Mouse (Mus musculus) retina, postnatal 7 days (tissue): ENCODE measurements around the gene C2cd6.
A peak's percentile ranks its signal among the peaks of the same experiment; 100 is the strongest.

Experiments
- DNase-seq: peaks from one replicate; pipeline ENCODE4 v3.0.0-alpha.2; 2012; ENCODE audit warnings: low read depth, low spot score

Gene C2cd6

DNA sequence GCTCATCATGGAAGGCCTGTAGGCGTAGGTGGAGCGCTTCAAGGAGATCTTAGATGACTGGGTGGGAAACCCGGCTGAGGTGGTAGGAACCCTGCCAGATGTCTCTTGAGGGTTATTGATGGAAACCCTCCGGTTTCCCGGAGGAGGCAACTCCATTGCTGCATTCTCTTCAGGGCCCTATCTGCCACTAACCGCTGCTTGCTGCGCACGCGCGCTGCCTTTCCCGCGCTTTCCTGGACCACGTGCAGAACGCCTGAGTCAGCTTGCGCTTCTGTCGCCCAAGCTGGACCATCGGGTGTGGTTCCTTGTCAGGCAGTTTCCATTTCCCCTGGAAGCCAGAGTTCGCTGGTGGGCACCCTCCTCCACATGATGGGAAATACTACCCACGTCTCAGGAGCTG, at the start of gene C2cd6:
Gene C2cd6 (minus strand): TSS at position 196 of the 400 bp plus-strand sequence.
- DNase-seq: no peak

DNA sequence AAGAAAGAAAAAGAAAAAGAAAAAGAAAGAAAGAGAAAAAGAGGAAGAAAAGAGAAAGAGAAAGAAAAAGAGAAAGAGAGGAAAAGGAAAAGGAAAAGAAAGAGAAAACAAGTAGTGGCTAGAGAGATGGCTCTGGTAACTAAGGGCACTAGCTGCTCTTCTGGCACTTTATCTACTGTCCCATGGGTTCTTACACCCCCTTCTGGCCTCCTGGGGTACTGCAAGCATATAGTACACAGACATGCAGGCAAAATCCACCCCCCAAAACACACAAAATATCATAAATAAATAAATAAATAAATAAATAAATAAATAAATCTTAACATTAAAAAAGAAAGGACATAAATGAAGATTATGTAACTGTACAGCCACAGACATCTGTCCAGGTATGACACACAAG, 48.1 kb upstream of the C2cd6 start:
- DNase-seq: peak; percentile 59

DNA sequence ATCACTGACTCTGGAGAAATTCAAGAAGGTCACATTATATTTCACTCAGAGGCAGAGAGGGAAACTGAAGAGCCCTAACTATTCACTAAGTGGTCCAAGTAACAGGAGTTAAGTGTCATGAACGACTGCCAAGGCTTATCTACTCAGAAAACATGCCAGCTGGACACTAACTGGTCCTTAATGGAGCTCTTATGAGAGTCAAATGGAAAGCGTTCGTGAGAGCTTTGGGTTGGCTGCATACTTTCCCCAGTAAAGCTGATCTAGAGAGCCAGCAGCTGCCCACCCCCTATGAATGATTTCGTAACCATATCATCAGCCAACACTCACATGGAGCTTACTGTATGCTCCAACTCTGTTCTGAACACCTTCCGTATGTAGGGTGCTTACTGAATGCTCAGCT, 39.7 kb upstream of the C2cd6 start:
- DNase-seq: no peak

DNA sequence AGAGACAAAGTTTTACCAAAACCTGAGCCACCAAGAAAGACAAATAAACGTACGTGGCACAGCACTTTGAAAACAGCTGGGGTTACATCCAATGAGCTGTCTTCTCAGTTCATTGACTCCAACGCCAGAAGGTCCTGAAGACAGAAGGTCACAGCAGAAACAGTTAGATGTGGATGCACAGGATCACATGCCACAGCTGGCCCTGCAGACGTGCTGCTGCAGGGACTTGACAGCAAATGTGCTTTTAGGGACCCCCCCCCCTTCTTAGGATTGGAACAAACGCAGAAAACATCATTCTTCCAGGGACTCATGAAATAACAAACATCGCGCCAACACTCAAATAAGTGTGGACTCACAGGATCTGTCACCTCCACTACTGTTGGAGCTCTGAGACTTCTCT, 34.2 kb upstream of the C2cd6 start:
- DNase-seq: no peak

DNA sequence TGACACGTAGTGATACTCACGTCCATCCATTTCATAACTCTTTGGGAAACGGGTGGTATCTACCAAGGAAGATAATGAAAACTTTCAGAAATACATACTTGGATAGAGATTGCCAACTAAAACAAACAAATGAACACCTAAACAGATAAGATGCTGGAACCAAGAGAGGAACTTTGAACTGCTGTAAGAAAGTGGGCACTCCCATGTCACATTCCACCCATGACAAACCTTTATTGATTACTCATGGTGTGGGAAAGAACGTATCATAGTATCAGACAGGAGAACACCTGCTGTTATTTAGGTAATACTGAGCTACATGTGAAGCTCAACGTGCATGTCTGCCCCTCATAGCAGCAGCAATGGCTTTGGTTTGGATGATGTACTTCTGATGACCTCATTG, 30.9 kb upstream of the C2cd6 start:
- DNase-seq: no peak

DNA sequence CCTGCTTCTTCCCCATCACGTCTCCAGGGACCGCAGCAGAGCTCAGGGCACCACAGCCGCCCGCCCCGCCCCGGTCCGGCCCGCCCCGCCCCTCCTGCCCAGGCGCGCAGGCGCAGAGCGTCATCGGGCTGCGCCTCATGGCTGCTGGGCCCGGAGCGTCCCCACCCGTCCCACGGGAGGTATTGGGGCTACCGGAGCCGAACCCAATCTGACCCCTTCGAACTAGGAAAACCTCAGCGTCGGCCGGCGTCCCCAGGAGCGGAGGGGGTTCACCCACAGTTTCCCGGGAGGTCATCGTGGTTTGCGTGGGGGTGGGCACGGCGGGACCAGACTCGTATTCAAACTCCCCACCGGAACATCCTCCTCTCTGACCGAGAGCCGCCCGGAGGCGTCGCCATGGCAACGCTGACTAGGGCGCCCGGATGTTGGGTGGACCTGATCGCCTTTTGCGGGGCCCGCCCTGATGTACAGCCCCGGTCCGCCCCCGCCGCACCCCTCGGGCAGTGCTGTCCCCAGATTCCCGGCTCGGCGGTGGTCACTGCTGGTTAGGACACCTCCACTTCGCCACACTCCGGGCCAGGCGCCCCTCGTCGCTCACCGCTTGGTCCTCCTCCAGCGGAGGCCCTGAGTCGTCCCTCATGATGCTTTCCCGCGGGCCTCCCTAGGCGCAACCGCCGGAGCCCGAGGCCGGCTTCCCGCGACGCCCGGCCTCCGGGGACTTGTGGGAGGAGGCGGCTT, 25.2 kb upstream of the C2cd6 start, which contains the start of gene Tmem237:
Gene Tmem237 (minus strand): TSS at position 689 of the 738 bp plus-strand sequence.
- DNase-seq: peak; percentile 85

DNA sequence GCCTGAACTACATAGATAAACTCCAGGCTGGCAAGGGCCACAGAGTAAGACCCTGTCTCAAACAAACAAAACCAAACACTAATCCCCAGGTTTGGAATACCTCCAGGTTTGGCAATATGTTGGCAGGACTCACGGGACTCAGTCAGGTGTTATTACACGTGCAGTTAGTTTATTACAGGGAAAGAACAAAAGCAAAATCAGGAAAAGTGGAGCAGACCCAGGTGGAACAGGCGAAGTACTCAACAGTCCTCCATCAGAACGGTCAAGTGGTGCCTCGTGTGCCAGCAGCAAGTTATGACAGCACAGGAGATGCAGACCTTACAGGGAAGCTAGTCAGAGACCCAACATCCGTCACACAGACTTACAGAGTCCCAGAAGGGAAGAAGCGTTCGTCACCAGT, 15.8 kb upstream of the C2cd6 start:
- no peak for DNase-seq

DNA sequence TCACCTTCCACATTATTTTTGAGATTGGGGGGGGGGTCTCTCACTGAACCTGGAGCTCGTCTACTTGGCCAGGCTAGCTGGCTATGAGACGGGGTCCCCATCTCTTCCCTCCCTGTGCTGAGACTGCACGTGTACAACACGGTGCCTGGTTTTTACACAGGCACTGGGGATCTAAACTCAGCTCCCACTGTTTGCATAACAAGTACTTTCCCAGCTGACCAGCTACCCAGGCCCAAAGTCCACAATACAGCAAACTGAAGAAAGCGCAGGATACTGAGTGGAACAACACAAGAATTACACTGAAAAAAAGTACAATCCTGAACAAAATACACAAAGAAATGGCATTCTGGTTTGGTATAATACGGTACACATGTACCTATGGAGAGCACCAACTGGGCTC, 7.4 kb upstream of the C2cd6 start:
- DNase-seq: no peak

DNA sequence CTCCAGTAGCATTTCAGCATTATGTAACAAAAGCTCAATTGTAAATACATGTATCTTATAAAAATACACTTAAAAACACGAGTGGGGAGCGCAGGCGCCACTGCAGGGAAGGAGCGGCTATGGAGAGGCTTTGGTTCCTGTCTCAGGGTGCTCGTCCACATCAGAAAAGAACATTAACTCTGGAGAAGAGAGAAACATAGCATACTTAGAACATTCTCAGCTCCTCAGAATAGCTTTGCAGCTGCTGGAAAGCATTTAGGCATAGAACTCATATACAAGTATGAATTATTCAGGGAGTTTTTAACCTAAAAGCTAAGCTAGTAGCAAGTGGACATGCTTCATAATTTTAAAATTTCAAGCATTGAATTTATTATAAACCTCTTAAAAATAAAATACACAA, 6.3 kb upstream of the C2cd6 start:
- no peak for DNase-seq

DNA sequence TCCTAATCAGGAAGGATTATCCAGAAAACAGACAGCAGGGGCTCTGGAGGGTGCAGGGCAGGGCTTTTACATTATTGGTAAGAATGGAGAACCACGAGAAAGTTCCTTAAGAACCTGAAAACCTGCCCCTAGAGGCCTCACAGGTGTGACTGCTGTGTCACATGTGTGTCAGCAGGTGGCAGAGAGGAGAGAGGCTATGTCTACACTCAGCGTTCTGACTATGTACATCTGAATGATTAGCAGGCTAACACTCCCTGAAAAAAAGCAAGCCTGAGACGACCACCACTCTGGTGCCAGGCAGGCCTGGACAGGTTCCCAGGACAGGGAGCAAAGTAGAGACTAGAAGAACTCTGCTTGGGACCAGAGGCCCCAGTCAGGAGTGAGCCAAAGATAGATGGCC, 23.8 kb downstream of the C2cd6 start:
- DNase-seq: no peak

DNA sequence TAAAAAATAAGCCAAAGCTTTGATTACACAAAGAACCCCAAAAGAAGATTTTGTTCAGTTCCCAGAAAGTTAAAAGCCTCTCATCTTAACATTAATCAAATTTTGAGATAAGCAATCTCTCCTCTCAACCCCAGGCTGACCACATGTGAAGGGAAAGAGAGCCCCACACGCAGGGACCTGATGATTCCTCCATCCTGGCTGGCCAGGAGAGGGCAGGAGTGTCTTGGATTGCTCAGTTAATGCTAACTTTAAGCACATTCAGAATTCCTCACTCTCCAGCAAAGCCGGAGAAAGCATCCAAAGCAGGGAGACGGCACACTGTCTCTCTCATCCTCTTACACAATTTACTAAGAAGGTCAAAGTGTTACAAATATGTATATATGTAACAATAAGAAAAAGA, 26.7 kb downstream of the C2cd6 start:
- DNase-seq: peak; percentile 17

DNA sequence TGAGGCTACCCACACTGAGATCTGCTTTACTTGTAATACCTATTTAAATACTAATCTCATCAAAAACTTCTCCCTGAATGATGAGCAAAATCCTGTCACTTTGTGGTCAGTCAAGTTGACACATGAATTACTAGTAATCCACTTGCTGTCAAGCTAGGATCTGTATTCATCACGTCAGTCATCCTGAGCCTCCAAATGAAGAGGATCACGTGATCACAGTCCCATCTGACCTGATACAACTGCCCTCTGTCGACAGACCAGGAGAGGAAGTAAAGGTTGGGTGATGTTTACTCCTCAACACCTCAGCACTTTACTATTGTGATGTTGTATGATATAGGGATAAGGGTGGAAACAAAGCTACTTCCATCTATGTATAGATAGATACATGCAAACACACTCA, 31.0 kb downstream of the C2cd6 start:
- DNase-seq: no peak

DNA sequence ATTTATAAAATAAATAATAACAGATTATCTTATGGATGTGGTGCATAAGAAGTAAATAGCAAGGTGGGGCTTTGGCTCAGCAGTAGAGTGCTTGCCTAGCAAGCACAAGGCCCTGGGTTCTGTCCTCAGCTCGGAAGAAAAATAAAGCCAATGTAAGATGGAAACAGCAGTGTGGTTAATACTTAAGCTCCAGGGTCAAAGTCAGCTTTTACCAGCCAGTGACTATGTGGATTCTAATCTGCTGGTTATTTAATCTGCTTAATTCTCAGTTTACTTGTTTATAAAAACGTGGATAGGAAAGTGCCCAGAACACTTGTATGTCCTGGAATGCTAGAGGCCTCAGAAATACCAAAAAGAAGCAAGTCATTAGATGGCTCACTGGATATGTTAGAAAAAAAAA, 37.7 kb downstream of the C2cd6 start:
- DNase-seq: no peak

DNA sequence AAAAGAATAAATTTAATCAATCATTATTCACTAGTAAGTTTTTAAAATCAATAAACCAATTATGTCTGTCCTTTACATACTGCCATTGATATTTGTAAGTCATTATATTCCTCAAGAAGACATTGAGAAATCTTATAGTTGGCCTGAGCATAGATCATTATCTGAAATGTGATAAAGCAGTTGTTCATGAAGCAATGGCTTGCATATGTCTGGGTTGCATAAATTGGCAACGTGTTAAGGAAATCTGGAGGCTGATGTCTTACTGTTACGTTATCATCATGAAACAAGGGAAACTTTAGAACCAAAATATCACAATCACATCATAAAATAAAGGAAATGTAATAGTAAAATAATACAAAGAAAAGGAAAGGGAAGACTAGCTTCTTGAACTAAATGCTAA, 43.4 kb downstream of the C2cd6 start:
- no peak for DNase-seq

DNA sequence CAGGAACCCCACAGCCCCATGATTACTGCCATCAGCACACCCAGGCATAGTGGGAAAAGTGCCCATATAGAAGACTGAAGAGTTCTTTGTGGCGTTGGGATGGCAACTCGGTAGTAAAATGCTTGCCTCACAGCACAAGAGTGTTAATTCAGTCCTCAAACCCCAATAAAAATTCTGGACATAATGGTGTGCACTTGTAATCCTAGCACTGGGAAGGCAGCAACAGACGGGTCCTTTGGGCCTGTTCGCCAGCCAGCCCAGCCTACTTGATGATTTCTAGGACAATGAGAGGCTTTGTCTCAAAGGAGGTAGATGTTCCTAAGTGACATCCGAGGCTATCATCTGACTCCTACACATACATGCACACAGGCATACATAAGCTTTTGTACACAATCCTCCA, 57.0 kb downstream of the C2cd6 start:
- DNase-seq: no peak

DNA sequence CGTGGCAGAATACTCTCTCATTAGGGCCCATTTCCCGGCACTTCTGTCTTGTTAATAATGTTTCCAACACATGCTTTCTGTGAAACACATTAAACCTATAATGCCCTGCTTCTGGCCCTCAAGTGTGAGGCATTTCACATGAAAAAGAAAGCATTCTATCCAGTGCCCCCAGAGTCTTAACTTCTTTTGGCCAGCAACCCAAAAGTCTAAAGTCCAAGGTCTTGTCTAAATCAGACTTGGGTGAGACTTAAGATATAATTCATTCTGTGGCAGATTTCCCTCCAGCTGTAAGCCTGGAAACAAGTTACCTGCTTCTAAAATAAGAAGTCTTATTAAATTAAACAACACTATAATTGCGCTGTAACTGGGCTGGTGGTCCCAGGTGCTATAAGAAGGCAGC, 73.1 kb downstream of the C2cd6 start:
- DNase-seq: no peak

DNA sequence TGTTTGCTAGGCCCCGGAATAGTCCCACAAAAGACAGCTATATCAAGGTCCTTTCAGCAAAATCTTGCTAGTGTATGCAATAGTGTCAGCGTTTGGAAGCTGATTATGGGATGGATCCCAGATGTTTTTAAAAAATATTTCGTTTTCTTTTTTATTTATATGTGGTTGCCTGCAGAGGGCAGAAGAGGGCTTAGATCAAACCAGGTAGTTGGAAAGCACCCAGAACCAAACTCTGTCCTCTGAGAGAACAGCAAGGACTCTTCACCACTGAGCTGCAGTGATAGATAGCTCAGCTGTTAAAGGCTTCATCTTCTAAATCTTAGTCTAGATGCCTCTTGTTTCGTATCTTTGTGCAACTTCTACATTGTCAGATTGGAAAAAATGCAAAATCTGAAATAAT, 85.5 kb downstream of the C2cd6 start:
- no peak for DNase-seq
